Mouse (Mus musculus) myocyte (in vitro differentiated cells): Measurements from ENCODE around the gene Bri3.

Experiments used
- E2F4 ChIP-seq: IDR thresholded peaks from one replicate; pipeline ENCODE4 v1.6.1; 2011; ENCODE audit warnings: mild to moderate bottlenecking, control low read depth, moderate library complexity; ENCODE audit not compliant: insufficient read depth
- MYOD1 ChIP-seq, 3 experiments: IDR thresholded peaks; one replicate each; pipeline ENCODE4 v1.6.1; 2011; ENCODE audit warnings: control low read depth in 2 of 3, low read depth in 2 of 3, mild to moderate bottlenecking in 2 of 3, moderate library complexity in 1 of 3; ENCODE audit not compliant: insufficient read length in 2 of 3, control insufficient read depth in 1 of 3
- MYOG ChIP-seq, 3 experiments: IDR thresholded peaks; one replicate each; pipeline ENCODE4 v1.6.1; 2011; ENCODE audit warnings: control low read depth in 2 of 3, low read depth in 2 of 3, mild to moderate bottlenecking in 2 of 3; ENCODE audit not compliant: insufficient read length in 2 of 3, control insufficient read depth in 1 of 3, insufficient read depth in 1 of 3
- POLR2A ChIP-seq: IDR thresholded peaks from one replicate; pipeline ENCODE4 v1.6.1; 2011; ENCODE audit warnings: low read depth, mild to moderate bottlenecking, control low read depth, moderate library complexity; ENCODE audit not compliant: insufficient read length
- REST ChIP-seq: IDR thresholded peaks from one replicate; pipeline ENCODE4 v1.6.1; 2011; ENCODE audit warnings: mild to moderate bottlenecking, control low read depth, moderate library complexity; ENCODE audit not compliant: insufficient read depth, insufficient read length
- SRF ChIP-seq: IDR thresholded peaks from one replicate; pipeline ENCODE4 v1.6.1; 2011; ENCODE audit warnings: low read depth; ENCODE audit not compliant: control insufficient read depth, insufficient read length
- TCF12 ChIP-seq: IDR thresholded peaks from one replicate; pipeline ENCODE4 v1.6.1; 2011; ENCODE audit warnings: mild to moderate bottlenecking, control low read depth; ENCODE audit not compliant: poor library complexity, insufficient read depth, severe bottlenecking
- TCF3 ChIP-seq: IDR thresholded peaks from one replicate; pipeline ENCODE4 v1.6.1; 2011; ENCODE audit warnings: low read depth, control low read depth; ENCODE audit not compliant: insufficient read length
- USF1 ChIP-seq: IDR thresholded peaks from one replicate; pipeline ENCODE4 v1.6.1; 2011; ENCODE audit warnings: low read depth, mild to moderate bottlenecking, control low read depth, moderate library complexity

GRCm38 (mm10) chr5:144271118-144271517 is 26.9 kb downstream of the Bri3 start:
- TF ChIP-seq E2F4 (no peak), POLR2A (no peak), MYOG (IDR thresholded peaks at IDR 0.05; ENCODE audit: control insufficient read depth in 1 of 3, insufficient read depth in 1 of 3, insufficient read length in 2 of 3, low read depth in 2 of 3) (no peak), TCF12 (no peak), TCF3 (no peak), USF1 (no peak), SRF (no peak), REST (no peak), MYOD1 (IDR thresholded peaks at IDR 0.05; ENCODE audit: control insufficient read depth in 1 of 3, insufficient read length in 2 of 3, low read depth in 2 of 3) (no peak)
